Mouse (Mus musculus) lung, embryonic 14.5 days (tissue): ENCODE measurements at regions not wholly inside any gene's neighbourhood (a gene's known extent, or its start where the extent isn't known, plus 50 kb on each side); places are given as distances from the start of the nearest gene placed in this dataset.

ENCODE experiments used
- ATAC-seq: fragments of 200-750 bp; cut with Nextera tagmentation; 2 replicates; pipeline ENCODE4 v1.8.0; 2017; ENCODE audit warnings: mild to moderate bottlenecking, moderate TSS enrichment, moderate library complexity; ENCODE audit not compliant: insufficient read depth
- DNase-seq: peaks from one replicate; pipeline ENCODE4 v3.0.0-alpha.2; 2015
- H3K27ac ChIP-seq: fragments of 300-500 bp; sonication (generic); 2 replicates; pipeline ENCODE4 v1.5.1; 2014; ENCODE audit warnings: low read depth, mild to moderate bottlenecking, moderate library complexity
- H3K27me3 ChIP-seq: fragments of 300-500 bp; sonication (generic); 2 replicates; pipeline ENCODE4 v1.6.1; 2014; ENCODE audit warnings: low read length, control low read depth; ENCODE audit not compliant: insufficient read depth
- H3K36me3 ChIP-seq: fragments of 300-500 bp; sonication (generic); 2 replicates; pipeline ENCODE4 v1.6.1; 2014; ENCODE audit warnings: control low read depth; ENCODE audit not compliant: insufficient read depth
- H3K4me1 ChIP-seq: fragments of 300-500 bp; sonication (generic); 2 replicates; pipeline ENCODE4 v1.6.1; 2014; ENCODE audit warnings: antibody characterized with exemption, control low read depth; ENCODE audit not compliant: insufficient read depth
- H3K4me2 ChIP-seq: fragments of 300-500 bp; sonication (generic); 2 replicates; pipeline ENCODE4 v1.6.1; 2014; ENCODE audit warnings: mild to moderate bottlenecking
- H3K4me3 ChIP-seq: fragments of 300-500 bp; sonication (generic); 2 replicates; pipeline ENCODE4 v1.5.1; 2014; ENCODE audit warnings: low read depth, low read length
- H3K9ac ChIP-seq: fragments of 300-500 bp; sonication (generic); 2 replicates; pipeline ENCODE4 v1.6.1; 2014
- H3K9me3 ChIP-seq: fragments of 300-500 bp; sonication (generic); 2 replicates; pipeline ENCODE4 v1.6.1; 2016; ENCODE audit warnings: low read depth, low read length, control low read depth
- CTCF ChIP-seq: IDR thresholded peaks from 2 replicates; pipeline ENCODE4 v1.5.1; 2016; ENCODE audit warnings: antibody characterized with exemption, low read depth
- WGBS: fragments of 180-500 bp; shearing (Covaris S2); extraction: QIAGEN DNeasy Blood & Tissue Kit; methylation state at CpG from one replicate; pipeline ENCODE4 v1.1.7; 2014; 5-methylcytosine and 5-hydroxymethylcytosine counted together

- H3K36me3 ChIP-seq, result no peaks in the 10 kb centered on the region
- DNase-seq (peak; percentile 71), ATAC-seq (no peak)
- no peak overlapping the region for H3K9ac ChIP-seq
- no peak overlapping the region for H3K27ac ChIP-seq
- no peak overlapping the region for H3K4me3 ChIP-seq
- H3K9me3 ChIP-seq, result no peaks in the 10 kb centered on the region
- H3K4me1 ChIP-seq, result no peaks in the 10 kb centered on the region
- 26% methylated on average over 8 of the region's 8 CpGs for WGBS
- no peaks in the 10 kb centered on the region for H3K27me3 ChIP-seq
- H3K4me2 ChIP-seq, result no peak overlapping the region
- TF ChIP-seq CTCF, result peak; percentile 88
These were observed 277.9 kb downstream of the Diras2 start for GRCm38 (mm10) chr13:52253138-52253537.

GRCm38 (mm10) chr13:52254185-52254584, 276.9 kb downstream of the Diras2 start:
- Histone ChIP-seq H3K36me3 (no peaks in the 10 kb centered on the region), H3K27ac (no peak overlapping the region), H3K4me2 (no peak overlapping the region), H3K4me1 (no peaks in the 10 kb centered on the region), H3K9ac (no peak overlapping the region), H3K9me3 (no peaks in the 10 kb centered on the region), H3K27me3 (no peaks in the 10 kb centered on the region), H3K4me3 (no peak overlapping the region)
- DNase-seq (peak; percentile 89), ATAC-seq (no peak)
- WGBS, result 10% methylated on average over 9 of the region's 9 CpGs
- peak; percentile 70 for TF ChIP-seq CTCF

- Histone ChIP-seq H3K27me3 (no peaks in the 10 kb centered on the region), H3K9ac (no peak overlapping the region), H3K4me2 (no peak overlapping the region), H3K4me3 (no peak overlapping the region), H3K36me3 (no peaks in the 10 kb centered on the region), H3K27ac (no peak overlapping the region), H3K9me3 (no peaks in the 10 kb centered on the region), H3K4me1 (no peaks in the 10 kb centered on the region)
- DNase-seq (peak; percentile 54), ATAC-seq (no peak)
- peak; percentile 46 for TF ChIP-seq CTCF
- 69% methylated on average over 5 of the region's 5 CpGs for WGBS
These were observed 275.4 kb downstream of the Diras2 start for GRCm38 (mm10) chr13:52255697-52256096.

DNA sequence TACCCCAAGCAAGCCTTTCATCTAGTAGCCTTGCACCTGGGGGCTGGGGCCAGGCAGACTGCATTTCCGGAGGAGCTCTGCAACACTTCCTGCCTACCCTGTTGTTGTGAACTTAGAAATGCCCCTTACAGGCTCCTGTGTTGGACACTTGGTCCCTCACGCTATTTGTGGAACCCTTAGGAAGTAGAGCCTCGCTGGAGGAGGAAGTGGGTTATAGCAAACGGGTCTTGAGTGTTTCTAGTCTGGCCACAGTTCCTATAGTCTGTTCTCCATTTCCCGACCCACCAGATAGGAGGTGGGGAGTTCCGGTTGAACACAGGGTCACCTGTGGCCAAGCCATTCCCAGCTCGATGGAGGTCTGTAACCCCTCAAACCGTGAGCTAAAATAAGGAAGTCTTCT, 272.7 kb downstream of the Diras2 start:
- no peak overlapping the region for H3K27ac ChIP-seq
- no peak overlapping the region for H3K4me2 ChIP-seq
- no peaks in the 10 kb centered on the region for H3K4me1 ChIP-seq
- no peak overlapping the region for H3K4me3 ChIP-seq
- 72% methylated on average over 8 of the region's 8 CpGs for WGBS
- no peaks in the 10 kb centered on the region for H3K9me3 ChIP-seq
- no peak for TF ChIP-seq CTCF
- no peaks in the 10 kb centered on the region for H3K27me3 ChIP-seq
- no peak overlapping the region for H3K9ac ChIP-seq
- ATAC-seq (no peak), DNase-seq (no peak)
- no peaks in the 10 kb centered on the region for H3K36me3 ChIP-seq

- ATAC-seq (no peak), DNase-seq (no peak)
- Histone ChIP-seq H3K9ac (no peak overlapping the region), H3K4me2 (no peak overlapping the region), H3K27ac (no peak overlapping the region), H3K4me1 (no peaks in the 10 kb centered on the region), H3K4me3 (no peak overlapping the region), H3K9me3 (no peaks in the 10 kb centered on the region), H3K36me3 (no peaks in the 10 kb centered on the region), H3K27me3 (no peaks in the 10 kb centered on the region)
- WGBS, result 81% methylated on average over 14 of the region's 14 CpGs
- TF ChIP-seq CTCF, result no peak
These were observed 268.0 kb downstream of the Diras2 start for GRCm38 (mm10) chr13:52262949-52263550.

DNA sequence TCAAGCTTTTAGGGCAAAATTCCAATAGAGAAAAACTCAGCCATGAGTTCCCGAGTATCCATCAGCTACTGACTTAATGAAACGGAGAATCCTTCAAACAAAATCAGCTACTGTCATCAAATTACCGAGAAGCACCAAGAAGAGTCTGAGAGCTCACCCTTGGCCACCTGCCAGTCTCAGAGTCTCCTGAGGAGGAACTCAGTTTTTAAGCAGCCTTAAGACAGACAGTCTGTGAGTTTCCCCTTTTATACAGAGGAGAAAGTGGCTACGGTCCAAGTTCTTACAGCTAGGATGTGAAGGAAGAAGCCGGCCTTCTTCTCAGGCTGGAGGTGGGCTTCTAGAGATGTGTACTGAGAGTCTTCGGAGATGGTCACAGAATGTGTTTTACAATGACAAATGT, 262.8 kb downstream of the Diras2 start:
- no peaks in the 10 kb centered on the region for H3K4me1 ChIP-seq
- H3K4me3 ChIP-seq, result no peak overlapping the region
- 33% methylated on average over 6 of the region's 6 CpGs for WGBS
- H3K27me3 ChIP-seq, result no peaks in the 10 kb centered on the region
- no peak overlapping the region for H3K9ac ChIP-seq
- peak; percentile 61 for DNase-seq
- no peaks in the 10 kb centered on the region for H3K36me3 ChIP-seq
- no peaks in the 10 kb centered on the region for H3K9me3 ChIP-seq
- no peak overlapping the region for H3K27ac ChIP-seq
- no peak for TF ChIP-seq CTCF
- H3K4me2 ChIP-seq, result no peak overlapping the region
- no peak for ATAC-seq

GRCm38 (mm10) chr13:52273502-52274246, 257.4 kb downstream of the Diras2 start:
- Histone ChIP-seq H3K27me3 (no peaks in the 10 kb centered on the region), H3K27ac (no peak overlapping the region), H3K9ac (no peak overlapping the region), H3K36me3 (no peaks in the 10 kb centered on the region), H3K9me3 (no peaks in the 10 kb centered on the region), H3K4me1 (no peaks in the 10 kb centered on the region), H3K4me2 (no peak overlapping the region), H3K4me3 (no peak overlapping the region)
- no peak for ATAC-seq
- TF ChIP-seq CTCF, result no peak
- no peak for DNase-seq
- 78% methylated on average over 19 of the region's 19 CpGs for WGBS
